Mouse (Mus musculus) gastrocnemius, adult 18-20 months (tissue): ENCODE results near the gene Tab2. TPM values are rescaled to one million over a fixed set of nuclear protein-coding genes. Genes with fewer than 3 reads are reported as not detected.

Experiments
- DNase-seq: peaks from one replicate; pipeline ENCODE4 v3.0.0; 2021; ENCODE audit warnings: low spot score
- long read RNA-seq, 2 experiments: library from polyadenylated mRNA; stranded (forward); transcript quantifications; one replicate each; pipeline ENCODE4 v2.0.0; 2021
- total RNA-seq, 2 experiments: library from RNA; stranded (reverse); gene quantifications; 2 replicates each; pipeline ENCODE4 v1.2.3; 2021

The Tab2 gene
- total RNA-seq = 100 to 1,000 TPM; 102 to 113 TPM
- long read RNA-seq, experiment 1, full-length matches to known transcripts = 5 of 31 reads
- long read RNA-seq, experiment 1, partial matches to known transcripts = 14 of 31 reads
- long read RNA-seq, experiment 1, other reads (novel, unspliced or antisense) = 12 of 31 reads
- long read RNA-seq, experiment 2, full-length matches to known transcripts = 3 of 24 reads
- long read RNA-seq, experiment 2, partial matches to known transcripts = 9 of 24 reads
- long read RNA-seq, experiment 2, other reads (novel, unspliced or antisense) = 12 of 24 reads

DNA sequence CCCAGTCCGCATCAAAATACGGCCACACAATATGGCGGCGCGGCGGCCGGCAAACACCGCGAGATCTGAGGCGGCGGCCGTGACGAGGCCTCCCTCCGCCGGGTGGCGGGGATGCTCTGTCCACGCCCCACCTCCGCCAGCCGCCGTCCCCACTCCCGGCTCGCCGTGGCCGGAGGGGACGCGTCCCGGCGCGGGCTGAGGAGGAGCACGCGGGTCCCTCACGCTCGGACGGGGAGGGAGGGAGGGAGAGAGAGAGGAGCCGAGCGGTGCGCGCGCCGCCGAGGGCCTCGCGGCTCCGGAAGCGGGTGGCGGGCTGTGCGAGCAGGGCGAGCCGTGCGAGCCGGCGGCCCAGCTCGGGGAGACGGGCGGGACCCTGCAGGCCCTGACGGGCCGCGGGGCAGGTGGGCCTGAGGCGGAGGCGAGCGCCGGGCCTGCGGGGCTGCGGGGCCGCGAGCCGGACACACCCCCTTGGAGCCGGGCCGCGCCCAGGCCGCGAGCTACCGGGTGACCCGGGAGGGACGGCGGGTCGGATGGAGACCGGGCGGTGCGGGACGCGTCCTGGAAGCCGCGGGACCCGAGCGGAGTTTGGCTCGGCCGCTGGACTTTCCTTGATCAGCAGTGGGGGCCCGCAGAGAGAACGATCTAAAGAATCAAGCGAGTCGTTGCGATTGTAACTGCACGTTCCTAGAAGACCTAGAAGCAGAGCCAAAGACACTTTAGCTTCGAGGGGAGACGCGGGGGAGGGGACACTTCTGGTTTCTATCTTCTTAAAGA, at the start of gene Tab2:
Tab2 (minus strand) TSS at position 3 of the 774 bp plus-strand sequence.
- DNase-seq = peak; percentile 90

DNA sequence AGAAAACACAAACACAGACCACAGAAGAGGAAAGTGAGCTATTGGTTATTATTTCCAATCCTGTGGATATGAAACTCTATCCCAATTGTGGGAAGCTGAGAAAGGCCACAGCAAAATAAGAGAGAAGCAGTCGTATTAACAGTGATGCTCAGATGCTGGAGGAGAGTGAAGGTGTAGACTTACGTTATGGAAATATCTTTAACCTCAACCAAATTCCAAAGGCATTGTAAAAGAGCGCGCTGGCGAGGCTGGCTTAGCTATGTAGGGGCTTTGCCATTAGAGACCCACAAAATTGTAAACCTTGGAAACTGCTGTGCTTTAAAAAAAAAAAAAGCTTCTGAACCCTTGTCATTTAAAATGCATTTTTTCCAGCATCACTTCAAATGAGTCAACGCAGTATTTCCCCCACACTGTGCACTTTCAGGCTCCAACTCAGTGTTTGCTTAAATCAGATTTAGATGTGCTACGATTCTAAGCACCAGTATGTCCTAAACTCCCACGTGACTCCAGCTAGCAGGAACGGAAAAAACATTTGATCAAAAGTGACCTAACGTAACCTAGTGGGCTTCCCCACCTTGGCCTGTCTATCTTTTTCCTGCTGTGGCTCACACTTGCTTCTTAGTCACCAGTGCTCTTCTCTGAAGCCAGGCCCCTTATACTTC, 36.4 kb upstream of the Tab2 start:
- DNase-seq = no peak

- no peak for DNase-seq
These were observed 35.6 kb upstream of the Tab2 start for GRCm38 (mm10) chr10:7991596-7991995.

DNA sequence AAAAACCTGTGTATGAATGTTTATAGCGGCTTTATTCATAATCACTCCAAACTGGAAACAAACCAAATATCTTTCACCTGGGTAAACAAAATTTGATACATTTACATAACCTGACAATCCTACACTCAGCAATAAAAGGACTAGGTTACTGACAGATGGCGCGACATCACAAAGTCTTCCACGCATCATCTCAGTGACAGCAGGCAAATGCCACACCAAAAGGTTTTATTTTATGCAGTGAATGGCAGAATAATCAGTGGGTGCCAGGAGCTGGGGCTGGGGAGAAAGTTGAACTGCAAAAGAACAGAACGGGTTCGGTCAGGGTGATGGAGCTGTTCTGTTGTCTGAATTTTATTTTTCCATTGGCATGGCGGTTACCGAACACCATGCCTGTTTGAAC, 31.5 kb upstream of the Tab2 start:
- DNase-seq = no peak

DNA sequence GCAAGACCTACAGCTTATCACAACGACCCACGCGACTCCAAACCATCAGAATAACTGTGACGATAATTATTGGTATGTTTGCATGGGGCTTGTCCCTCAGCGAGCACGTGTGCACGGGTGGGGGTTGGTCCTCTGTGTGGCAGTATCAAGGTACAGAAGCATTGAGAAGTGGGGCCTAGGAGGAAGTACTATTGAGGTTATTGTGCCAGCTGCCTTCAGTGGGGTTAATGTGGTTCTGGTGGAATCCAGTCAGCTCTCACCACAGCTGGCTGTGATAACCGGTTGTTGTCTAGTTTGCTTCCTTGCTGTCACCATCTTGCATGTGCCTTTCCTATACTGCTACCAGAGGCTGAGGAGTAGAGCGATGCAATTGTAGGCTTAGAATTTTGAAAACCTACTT, 20.4 kb upstream of the Tab2 start:
- no peak for DNase-seq

- DNase-seq = no peak
These were observed 12.8 kb upstream of the Tab2 start for GRCm38 (mm10) chr10:7968747-7969280.

- no peak for DNase-seq
These were observed 11.1 kb upstream of the Tab2 start for GRCm38 (mm10) chr10:7967096-7967495.

- DNase-seq = no peak
These were observed 3.0 kb upstream of the Tab2 start for GRCm38 (mm10) chr10:7959073-7959472.

DNA sequence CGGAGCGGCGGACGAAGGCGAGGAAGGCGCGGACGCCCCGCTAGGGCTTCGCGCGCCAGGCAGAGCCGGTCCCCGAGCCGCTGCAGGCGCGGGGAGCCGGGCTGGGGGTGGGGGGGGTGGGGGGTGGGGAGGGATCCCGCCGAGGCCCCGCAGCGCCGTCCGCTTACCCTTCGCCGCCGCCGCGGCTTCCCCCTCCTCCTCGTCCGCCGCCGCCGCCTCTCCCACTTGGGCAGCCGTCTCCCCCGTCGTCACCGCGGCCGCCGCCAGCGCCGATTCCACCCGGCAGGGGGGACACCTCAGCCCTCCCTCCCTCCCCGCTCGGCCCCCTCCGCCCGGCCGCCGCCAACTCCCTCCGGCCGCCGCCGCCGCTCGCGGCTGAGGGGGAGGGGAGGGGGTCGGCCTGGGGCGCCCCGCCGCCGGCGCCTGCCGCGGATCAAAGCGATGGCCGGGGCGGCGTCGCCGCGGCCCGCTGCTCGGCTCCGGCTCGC, 352 bp downstream of the Tab2 start:
- peak; percentile 43 for DNase-seq

DNA sequence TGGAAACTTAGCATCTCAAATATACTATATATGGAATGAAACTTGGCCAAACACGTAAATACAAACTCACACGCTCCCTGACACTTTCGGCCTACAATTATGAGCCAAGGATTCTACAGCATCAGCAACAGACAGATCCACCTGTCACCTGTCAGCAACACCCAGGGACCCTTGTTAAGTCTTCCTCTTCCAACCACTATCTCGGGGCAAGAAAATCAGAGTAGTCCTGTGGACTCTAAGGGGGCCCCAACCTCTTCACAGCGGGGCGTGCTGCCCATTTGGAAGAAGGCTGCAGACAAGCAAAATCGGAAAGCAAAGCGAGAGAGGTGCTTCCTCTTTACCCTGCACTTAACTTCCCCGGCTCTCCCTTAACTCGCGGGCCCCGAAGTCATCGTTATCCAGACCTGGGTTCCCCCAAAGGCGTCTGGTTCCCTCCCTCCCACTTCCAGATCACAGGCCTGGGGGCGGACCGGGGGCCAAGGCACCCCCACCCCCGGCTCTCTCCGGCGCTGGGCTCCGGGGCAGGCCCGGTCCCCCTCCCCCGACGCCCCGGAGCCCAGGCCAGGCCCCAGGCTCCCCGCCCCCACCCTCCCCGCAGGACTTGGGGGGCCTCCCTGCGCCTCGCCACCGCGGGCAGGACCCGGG, 919 bp downstream of the Tab2 start:
- DNase-seq = peak; percentile 25

DNA sequence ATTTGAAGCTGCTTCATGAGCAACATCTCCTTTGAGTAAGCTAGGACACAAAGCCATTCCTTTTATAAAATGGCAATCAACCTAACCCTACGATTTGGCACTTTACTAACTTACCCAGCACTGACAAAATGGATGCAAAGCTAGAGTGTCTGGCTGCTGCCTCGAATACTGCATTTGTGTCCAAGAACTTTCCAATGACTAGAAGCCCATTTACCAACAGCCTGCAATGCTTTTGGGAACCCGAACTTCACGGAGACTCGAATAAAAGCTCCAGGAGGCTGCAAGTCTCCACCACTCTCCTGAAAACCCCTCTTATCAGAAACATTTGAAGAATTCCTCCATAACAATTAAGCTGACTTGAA, 1.4 kb downstream of the Tab2 start:
- DNase-seq = no peak

GRCm38 (mm10) chr10:7943006-7943405, 13.0 kb downstream of the Tab2 start:
- DNase-seq = no peak

DNA sequence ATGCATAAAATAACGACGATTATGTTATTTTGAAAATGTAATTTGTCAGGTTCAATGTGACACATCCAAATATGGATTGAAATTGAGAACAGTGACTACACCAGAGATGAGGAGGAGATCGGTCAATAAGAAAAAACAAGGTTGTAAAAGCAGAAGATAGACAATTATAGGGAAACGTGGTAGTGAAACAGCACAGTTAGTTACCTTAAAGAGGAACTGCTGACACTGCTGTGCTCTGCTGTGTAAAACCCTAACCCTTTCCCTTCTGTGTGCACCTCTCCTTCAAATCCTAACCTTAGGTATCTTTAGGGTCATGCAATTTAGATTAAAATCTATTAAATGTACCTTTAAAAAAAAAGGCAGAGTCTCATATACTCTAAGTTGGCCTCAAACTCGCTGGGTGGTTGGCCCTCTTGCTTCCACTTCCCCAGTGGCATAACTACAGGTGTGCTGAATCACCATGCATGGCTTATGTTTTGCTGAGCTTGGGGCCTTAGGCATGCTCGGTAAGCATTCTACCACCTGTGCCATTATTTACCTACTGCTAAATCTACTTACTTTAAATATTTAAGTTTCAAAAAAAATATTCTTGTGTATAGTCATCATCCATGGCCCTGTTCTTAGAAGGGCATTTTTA, 19.4 kb downstream of the Tab2 start:
- DNase-seq = no peak

GRCm38 (mm10) chr10:7932958-7933357, 23.1 kb downstream of the Tab2 start:
- DNase-seq = no peak

DNA sequence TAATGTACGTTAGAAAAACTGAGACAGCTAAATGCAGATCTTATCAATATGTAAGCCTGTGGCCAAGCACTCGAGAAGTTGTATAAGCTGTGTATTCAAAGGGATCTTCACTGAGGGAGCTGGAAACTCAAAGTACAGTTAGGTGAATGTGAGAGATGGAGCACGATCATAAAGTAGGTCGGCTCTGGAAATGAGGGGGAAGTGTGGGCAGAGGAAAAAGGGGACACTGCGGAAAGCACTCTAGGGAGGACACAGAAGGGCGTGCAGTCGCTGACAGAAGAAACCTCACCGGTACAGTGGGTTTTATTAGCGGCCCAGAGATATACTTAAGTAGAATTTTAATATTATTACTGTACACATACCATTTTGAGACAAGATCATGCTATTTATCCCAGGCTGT, 27.0 kb downstream of the Tab2 start:
- no peak for DNase-seq

- no peak for DNase-seq
These were observed 30.5 kb downstream of the Tab2 start for GRCm38 (mm10) chr10:7925481-7925880.

- DNase-seq = no peak
These were observed 32.6 kb downstream of the Tab2 start for GRCm38 (mm10) chr10:7923433-7923832.

GRCm38 (mm10) chr10:7911268-7911667, 44.8 kb downstream of the Tab2 start:
- no peak for DNase-seq

GRCm38 (mm10) chr10:7907151-7907550, 48.9 kb downstream of the Tab2 start:
- no peak for DNase-seq

DNA sequence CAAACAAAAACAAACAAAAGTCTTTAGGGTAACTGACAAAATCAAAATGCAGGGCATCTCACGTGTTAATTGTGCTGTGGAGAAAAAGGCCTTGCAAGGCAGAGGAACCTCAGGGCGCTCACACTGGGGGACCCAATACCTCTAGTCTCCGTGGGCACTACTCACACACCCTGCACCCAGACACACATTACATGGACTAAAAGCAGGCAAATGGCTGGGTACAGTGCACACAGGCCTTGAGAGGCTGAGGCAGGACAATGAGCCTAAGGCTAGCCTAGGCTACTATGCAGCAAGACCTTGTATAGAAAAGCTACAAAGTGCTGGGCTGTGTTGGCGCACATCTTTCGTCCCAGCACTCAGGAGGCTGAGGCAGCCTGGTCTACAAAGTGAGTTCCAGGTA, 51.9 kb downstream of the Tab2 start:
- DNase-seq = no peak
